Mouse (Mus musculus) bone marrow macrophage, adult 2 months (primary cell): ENCODE results near the gene Itgb1bp1.

Experiments used
- CTCF ChIP-seq: IDR thresholded peaks from 2 replicates; pipeline ENCODE4 v1.5.1; 2012; ENCODE audit warnings: low read depth, mild to moderate bottlenecking, low read length, moderate library complexity
- POLR2A ChIP-seq: IDR thresholded peaks from 2 replicates; pipeline ENCODE4 v1.6.1; 2012; ENCODE audit warnings: mild to moderate bottlenecking, low read depth, low read length, borderline replicate concordance

- TF ChIP-seq POLR2A (no peak), CTCF (no peak)
Measured at GRCm38 (mm10) chr12:21233727-21234126, 52.4 kb downstream of the Itgb1bp1 start.
